Mouse (Mus musculus): Measurements from ENCODE around the gene Grm3. TPM values are rescaled to one million over a fixed set of nuclear protein-coding genes. Genes with fewer than 3 reads are reported as not detected.

Gene Grm3
- polyA plus RNA-seq, 1 experiment = 54.4 TPM

- no peak overlapping the region for H3K27ac ChIP-seq (ENCODE audit: insufficient read depth, low read length)
- TF ChIP-seq POLR2A (IDR thresholded peaks at IDR 0.05; ENCODE audit: extremely low read depth, insufficient read depth, low read length) = no peak
- no peak for TF ChIP-seq CTCF (IDR thresholded peaks at IDR 0.05; ENCODE audit: extremely low read depth, insufficient read depth, low read length)
These were observed 278.8 kb downstream of the Grm3 start for GRCm38 (mm10) chr5:9446146-9446545.

More at GRCm38 (mm10) chr5:9446146-9446545, 278.8 kb downstream of the Grm3 start:
- no peaks in the 10 kb centered on the region; the same call in 1 of the 2 replicates for H3K4me1 ChIP-seq (ENCODE audit: control insufficient read depth, insufficient read depth, low read length)
- H3K4me3 ChIP-seq (ENCODE audit: insufficient read depth, low read length) = no peak overlapping the region

Data from cortical plate, adult 2 months (tissue).